Mouse (Mus musculus) intestine, embryonic 16.5 days (tissue): ENCODE results near the gene Spaar. TPM values are rescaled to one million over a fixed set of nuclear protein-coding genes. Genes with fewer than 3 reads are reported as not detected.

Experiments
- ATAC-seq: fragments of 200-750 bp; cut with Nextera tagmentation; 2 replicates; pipeline ENCODE4 v1.8.0; 2017; ENCODE audit warnings: moderate TSS enrichment, moderate library complexity
- H3K27ac ChIP-seq: fragments of 300-500 bp; sonication (generic); 2 replicates; pipeline ENCODE4 v1.5.1; 2014; ENCODE audit warnings: mild to moderate bottlenecking, low read length
- H3K27me3 ChIP-seq: fragments of 300-500 bp; sonication (generic); replicated peaks from 2 replicates; pipeline ENCODE4 v1.6.1; 2014; ENCODE audit warnings: low read length, control low read depth, mixed read lengths; ENCODE audit not compliant: control insufficient read depth, insufficient read depth
- H3K36me3 ChIP-seq: fragments of 300-500 bp; sonication (generic); 2 replicates; pipeline ENCODE4 v1.6.1; 2014; ENCODE audit warnings: low read length, control low read depth; ENCODE audit not compliant: control insufficient read depth, insufficient read depth
- H3K4me1 ChIP-seq: fragments of 300-500 bp; sonication (generic); 2 replicates; pipeline ENCODE4 v1.6.1; 2014; ENCODE audit warnings: low read length, control low read depth, mixed read lengths; ENCODE audit not compliant: control insufficient read depth, insufficient read depth
- H3K4me2 ChIP-seq: fragments of 300-500 bp; sonication (generic); 2 replicates; pipeline ENCODE4 v1.6.1; 2014; ENCODE audit warnings: low read depth, low read length, control low read depth
- H3K4me3 ChIP-seq: fragments of 300-500 bp; sonication (generic); 2 replicates; pipeline ENCODE4 v1.5.1; 2014; ENCODE audit warnings: mild to moderate bottlenecking, low read length
- H3K9ac ChIP-seq: fragments of 300-500 bp; sonication (generic); 2 replicates; pipeline ENCODE4 v1.6.1; 2014; ENCODE audit warnings: low read depth, low read length
- H3K9me3 ChIP-seq: fragments of 300-500 bp; sonication (generic); 2 replicates; pipeline ENCODE4 v1.6.1; 2016; ENCODE audit warnings: low read length, control low read depth; ENCODE audit not compliant: control insufficient read depth
- WGBS: fragments of 180-500 bp; shearing (Covaris S2); extraction: QIAGEN DNeasy Blood & Tissue Kit; methylation state at CpG from one replicate; pipeline ENCODE4 v1.1.7; 2014; 5-methylcytosine and 5-hydroxymethylcytosine counted together
- polyA plus RNA-seq: library from polyadenylated mRNA; unstranded; fragments of >200 nt; fragmentation: Nextera tagmentation; extraction: Ambion mirVana; gene quantifications from 2 replicates; pipeline ENCODE4 v1.2.1, GENCODE M21; 2015

Spaar gene
- polyA plus RNA-seq, 1 experiment from 2014 or later = 0.15 TPM

- no peak within 1 kb of the TSS for H3K4me3 ChIP-seq
- H3K27ac ChIP-seq = peak within 1 kb of the TSS; percentile 85
- peak; percentile 78 for ATAC-seq
- no peaks in the 10 kb centered on the region for H3K36me3 ChIP-seq
- H3K9ac ChIP-seq = peak within 1 kb of the TSS; percentile 42; the same call in 1 of the 2 replicates
- 15% methylated on average over 3 of the region's 3 CpGs for WGBS
- no peaks in the 10 kb centered on the region for H3K9me3 ChIP-seq
- no peaks in the 10 kb centered on the region for H3K27me3 ChIP-seq
- peaks cover 42% of the 10 kb centered on the region for H3K4me1 ChIP-seq
- H3K4me2 ChIP-seq = no peak within 1 kb of the TSS
Observed at GRCm38 (mm10) chr4:43726995-43727394, 2.8 kb upstream of the Spaar start, which contains the start of gene Hrct1. Gene Hrct1 (plus strand): TSS chr4:43727188.

- Histone ChIP-seq H3K9ac (peak overlapping the region; percentile 42; the same call in 1 of the 2 replicates), H3K9me3 (no peaks in the 10 kb centered on the region), H3K27me3 (no peaks in the 10 kb centered on the region), H3K4me1 (peaks cover 42% of the 10 kb centered on the region), H3K4me3 (no peak overlapping the region), H3K36me3 (no peaks in the 10 kb centered on the region), H3K4me2 (0 out of 2 replicates have a peak overlapping the region, but pooled peaks have one; percentile 4), H3K27ac (peak overlapping the region; percentile 85)
- 65% methylated on average over 7 of the region's 7 CpGs for WGBS
- peak; percentile 50 for ATAC-seq
Observed at GRCm38 (mm10) chr4:43727718-43728575, 1.9 kb upstream of the Spaar start.

- WGBS = 12% methylated on average over 5 of the region's 5 CpGs
- H3K36me3 ChIP-seq = no peaks in the 10 kb centered on the region
- peak overlapping the region; percentile 42; the same call in 1 of the 2 replicates for H3K9ac ChIP-seq
- no peak overlapping the region for H3K4me3 ChIP-seq
- H3K27me3 ChIP-seq = no peaks in the 10 kb centered on the region
- peak overlapping the region; percentile 85 for H3K27ac ChIP-seq
- ATAC-seq = peak; percentile 75
- H3K4me1 ChIP-seq = peaks cover 42% of the 10 kb centered on the region
- no peaks in the 10 kb centered on the region for H3K9me3 ChIP-seq
- 0 out of 2 replicates have a peak overlapping the region, but pooled peaks have one; percentile 4 for H3K4me2 ChIP-seq
Observed at GRCm38 (mm10) chr4:43728576-43728954, 1.3 kb upstream of the Spaar start.

GRCm38 (mm10) chr4:43729126-43729525 lies 708 bp upstream of the Spaar start:
- no peak overlapping the region for H3K4me2 ChIP-seq
- no peak for ATAC-seq
- H3K4me1 ChIP-seq = peaks cover 42% of the 10 kb centered on the region
- H3K4me3 ChIP-seq = no peak overlapping the region
- no peaks in the 10 kb centered on the region for H3K36me3 ChIP-seq
- H3K9me3 ChIP-seq = no peaks in the 10 kb centered on the region
- WGBS = 70% methylated on average over 3 of the region's 3 CpGs
- H3K27ac ChIP-seq = peak overlapping the region; percentile 85
- no peak overlapping the region for H3K9ac ChIP-seq
- H3K27me3 ChIP-seq = no peaks in the 10 kb centered on the region

DNA sequence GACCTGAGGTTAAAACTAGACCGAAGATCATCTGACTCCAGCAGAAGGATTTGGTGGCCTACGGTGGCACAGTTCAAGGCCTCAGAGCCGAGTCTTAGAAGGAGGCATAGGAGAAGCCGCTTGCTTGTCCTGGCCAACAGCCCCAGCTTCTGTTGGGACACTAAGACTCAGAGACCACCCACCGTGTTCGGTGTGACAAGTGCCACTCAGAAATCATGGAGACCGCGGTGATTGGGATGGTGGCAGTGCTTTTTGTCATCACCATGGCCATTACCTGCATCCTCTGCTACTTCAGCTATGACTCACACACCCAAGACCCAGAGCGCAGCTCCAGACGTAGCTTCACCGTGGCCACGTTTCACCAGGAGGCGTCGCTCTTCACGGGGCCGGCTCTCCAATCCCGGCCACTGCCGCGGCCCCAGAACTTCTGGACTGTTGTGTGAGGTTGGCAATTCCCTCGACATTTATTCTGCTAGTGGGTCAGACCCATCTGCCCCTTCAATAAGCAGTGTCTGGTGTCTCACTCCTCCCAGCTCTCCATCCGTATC lies 990 bp downstream of the Spaar start:
- Histone ChIP-seq H3K27ac (no peak overlapping the region), H3K4me1 (peaks cover 42% of the 10 kb centered on the region), H3K9me3 (no peaks in the 10 kb centered on the region), H3K9ac (no peak overlapping the region), H3K4me3 (no peak overlapping the region), H3K27me3 (no peaks in the 10 kb centered on the region), H3K36me3 (no peaks in the 10 kb centered on the region), H3K4me2 (no peak overlapping the region)
- 63% methylated on average over 21 of the region's 21 CpGs for WGBS
- ATAC-seq = no peak

DNA sequence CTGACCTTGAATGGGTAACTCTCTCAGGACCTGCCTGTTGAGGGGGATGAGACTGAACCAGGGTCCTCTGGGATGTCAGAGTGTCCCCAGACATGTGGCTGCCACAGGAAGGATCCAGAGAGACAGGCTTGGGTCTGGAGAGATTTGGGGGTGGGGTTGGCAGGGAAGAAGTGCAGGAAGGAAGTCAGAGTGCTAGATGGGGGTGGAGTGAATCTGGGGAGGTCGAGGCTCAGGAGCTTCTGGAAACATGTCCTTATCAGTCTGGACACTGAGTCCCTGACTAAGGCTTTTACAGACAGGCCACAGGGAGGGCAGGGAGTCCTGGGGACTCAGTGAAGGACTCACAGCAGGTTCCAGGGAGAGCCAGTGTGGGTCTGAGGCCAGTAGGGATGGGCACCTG lies 2.3 kb downstream of the Spaar start:
- no peak for ATAC-seq
- Histone ChIP-seq H3K36me3 (no peaks in the 10 kb centered on the region), H3K27ac (no peak overlapping the region)

GRCm38 (mm10) chr4:43733186-43733585 lies 3.4 kb downstream of the Spaar start:
- Histone ChIP-seq H3K9me3 (no peaks in the 10 kb centered on the region), H3K27me3 (no peaks in the 10 kb centered on the region), H3K4me2 (no peak overlapping the region), H3K27ac (no peak overlapping the region), H3K36me3 (no peaks in the 10 kb centered on the region), H3K4me3 (no peak overlapping the region), H3K4me1 (peaks cover 24% of the 10 kb centered on the region), H3K9ac (no peak overlapping the region)
- 77% methylated on average over 5 of the region's 5 CpGs for WGBS
- ATAC-seq = no peak

More for the DNA sequence above, 2.3 kb downstream of the Spaar start:
- WGBS = 14% methylated on average over 1 of the region's 1 CpGs
- Histone ChIP-seq H3K9me3 (no peaks in the 10 kb centered on the region), H3K4me2 (no peak overlapping the region), H3K9ac (no peak overlapping the region), H3K27me3 (no peaks in the 10 kb centered on the region), H3K4me3 (no peak overlapping the region), H3K4me1 (peaks cover 33% of the 10 kb centered on the region)

DNA sequence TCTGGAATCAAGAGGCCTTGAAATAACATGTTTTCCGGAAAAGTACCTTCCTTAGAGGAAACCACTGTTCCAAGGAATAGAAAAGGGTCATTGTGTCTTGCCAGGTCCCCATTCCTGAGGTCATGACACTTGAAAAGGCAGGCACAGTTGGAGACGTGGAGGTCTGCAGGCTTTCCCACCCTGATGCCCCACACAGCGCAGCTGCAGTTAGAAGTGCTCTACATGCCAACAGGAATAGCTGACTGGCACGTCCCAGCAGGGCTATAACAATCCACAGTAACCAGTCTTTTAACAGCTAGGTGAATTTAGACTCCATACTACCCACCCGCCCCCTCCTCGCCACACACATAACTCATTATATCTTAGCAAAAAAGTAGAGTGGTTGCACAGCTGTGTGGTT lies 7.3 kb downstream of the Spaar start:
- H3K27ac ChIP-seq = no peak overlapping the region
- H3K27me3 ChIP-seq = no peaks in the 10 kb centered on the region
- no peaks in the 10 kb centered on the region for H3K36me3 ChIP-seq
- no peak for ATAC-seq
- H3K4me2 ChIP-seq = no peak overlapping the region
- no peaks in the 10 kb centered on the region for H3K4me1 ChIP-seq
- 76% methylated on average over 6 of the region's 6 CpGs for WGBS
- H3K9ac ChIP-seq = no peak overlapping the region
- no peak overlapping the region for H3K4me3 ChIP-seq
- H3K9me3 ChIP-seq = no peaks in the 10 kb centered on the region

GRCm38 (mm10) chr4:43738989-43739674 lies 9.3 kb downstream of the Spaar start:
- Histone ChIP-seq H3K4me2 (no peak overlapping the region), H3K9me3 (no peaks in the 10 kb centered on the region), H3K36me3 (no peaks in the 10 kb centered on the region), H3K4me1 (no peaks in the 10 kb centered on the region), H3K27me3 (no peaks in the 10 kb centered on the region), H3K9ac (no peak overlapping the region), H3K27ac (no peak overlapping the region), H3K4me3 (no peak overlapping the region)
- ATAC-seq = no peak
- 56% methylated on average over 8 of the region's 8 CpGs for WGBS
